ENCODE assay signal across 8 mouse cellular contexts in the genomic region with DNA sequence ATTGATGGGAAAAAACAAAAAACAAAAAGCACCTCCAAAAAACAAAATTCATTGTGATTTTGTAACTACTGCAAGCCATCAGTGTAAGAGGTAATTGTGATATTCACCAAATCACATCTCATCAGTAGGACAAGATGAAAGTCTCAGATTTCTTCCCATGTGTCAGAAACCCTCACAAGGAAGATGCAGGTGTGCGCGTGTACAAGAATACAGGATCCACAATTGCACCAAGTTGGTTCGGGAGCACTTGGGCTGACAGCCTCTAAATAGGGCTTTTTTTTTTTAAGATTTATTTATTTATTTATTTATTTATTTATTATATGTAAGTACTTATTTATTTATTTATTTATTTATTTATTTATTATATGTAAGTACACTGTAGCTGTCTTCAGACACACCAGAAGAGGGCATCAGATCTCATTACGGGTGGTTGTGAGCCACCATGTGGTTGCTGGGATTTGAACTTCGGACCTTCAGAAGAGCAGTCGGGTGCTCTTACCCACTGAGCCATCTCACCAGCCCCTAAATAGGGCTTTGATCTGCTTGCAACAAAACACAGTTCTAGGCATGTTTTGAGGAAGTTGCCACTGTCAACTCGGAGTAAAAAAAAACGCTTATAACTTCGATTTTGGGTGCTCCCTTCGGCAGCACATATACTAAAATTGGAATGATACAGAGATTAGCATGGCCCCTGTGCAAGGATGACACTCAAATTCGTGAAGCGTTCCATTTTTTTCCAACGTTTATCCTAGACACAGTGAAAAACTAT. TPM values are rescaled to one million over a fixed set of nuclear protein-coding genes. Genes with fewer than 3 reads are reported as not detected.
A peak's percentile ranks its signal among the peaks of the same experiment; 100 is the strongest.
DNase-seq lines count a peak whose midpoint lies in the region; ATAC-seq and TF ChIP-seq lines count a peak whose summit lies in the region.
"Not testable (repeated sequence)": the region's sequence is repeated elsewhere in the genome, so short reads cannot be mapped to it uniquely, and the experiment has no call there.

No protein-coding gene starts in this region.

- not testable (repeated sequence) for H3K27me3 ChIP-seq in forebrain, embryonic 15.5 days; hindbrain, embryonic 11.5 days (ENCODE audit: control insufficient read depth, insufficient read depth, low read length); kidney, embryonic 16.5 days (ENCODE audit: insufficient read depth, low read length); liver, embryonic 14.5 days (ENCODE audit: control insufficient read depth, insufficient read depth, low read length); midbrain, embryonic 12.5 days; spleen, adult 2 months (ENCODE audit: control insufficient read depth, insufficient read depth, low read length)

- H3K9me3 ChIP-seq in forebrain, embryonic 15.5 days; hindbrain, embryonic 11.5 days (ENCODE audit: control insufficient read depth, low read length); kidney, embryonic 16.5 days (ENCODE audit: low read length); liver, embryonic 14.5 days (ENCODE audit: control insufficient read depth, low read length); midbrain, embryonic 12.5 days: not testable (repeated sequence)

- not testable (repeated sequence) for TF ChIP-seq CTCF in cortical plate, adult 2 months (IDR thresholded peaks at IDR 0.05; ENCODE audit: extremely low read depth, insufficient read depth, low read length); liver, embryonic 14.5 days (IDR thresholded peaks at IDR 0.05; ENCODE audit: low read depth); spleen, adult 2 months (IDR thresholded peaks at IDR 0.05; ENCODE audit: extremely low read depth, insufficient read depth, insufficient read length, insufficient replicate concordance)

- WGBS in forebrain, embryonic 15.5 days, result 72% methylated on average over 13 of the region's 13 CpGs
- 69% methylated on average over 12 of the region's 13 CpGs for WGBS in hindbrain, embryonic 11.5 days
- 65% methylated on average over 12 of the region's 13 CpGs for WGBS in kidney, embryonic 16.5 days
- 36% methylated on average over 12 of the region's 13 CpGs for WGBS in liver, embryonic 14.5 days (ENCODE audit: insufficient replicate concordance)
- 73% methylated on average over 13 of the region's 13 CpGs for WGBS in midbrain, embryonic 12.5 days
- 31% methylated on average over 13 of the region's 13 CpGs for WGBS in spleen, adult 2 months

- H3K4me3 ChIP-seq in cortical plate, adult 2 months (ENCODE audit: insufficient read depth, low read length), result peak overlapping the region; percentile 85; the same call in 1 of the 2 replicates
- H3K4me3 ChIP-seq in forebrain, embryonic 15.5 days, result peak overlapping the region; percentile 99
- peak overlapping the region; percentile 92; the same call in 1 of the 2 replicates for H3K4me3 ChIP-seq in hindbrain, embryonic 11.5 days (ENCODE audit: low read depth, low read length)
- peak overlapping the region; percentile 98 for H3K4me3 ChIP-seq in kidney, embryonic 16.5 days (ENCODE audit: low read length)
- H3K4me3 ChIP-seq in liver, embryonic 14.5 days (ENCODE audit: insufficient read depth in 1 of 2, low read depth in 2 of 2, low read length in 2 of 2), result peak overlapping the region; percentile 50 to 99
- peak overlapping the region; percentile 93 for H3K4me3 ChIP-seq in midbrain, embryonic 12.5 days
- H3K4me3 ChIP-seq in spleen, adult 2 months (ENCODE audit: extremely low read depth, insufficient read depth, insufficient read length), result peak overlapping the region; percentile 26; the same call in 1 of the 2 replicates

- H3K27ac ChIP-seq in cortical plate, adult 2 months (ENCODE audit: insufficient read depth, low read length); forebrain, embryonic 15.5 days (replicated peaks); hindbrain, embryonic 11.5 days (ENCODE audit: low read depth, low read length); kidney, embryonic 16.5 days (ENCODE audit: low read length); midbrain, embryonic 12.5 days (replicated peaks); spleen, adult 2 months (ENCODE audit: insufficient read depth, low read length): not testable (repeated sequence)
- H3K27ac ChIP-seq in liver, embryonic 14.5 days, result peak overlapping the region; percentile 84; the same call in 1 of the 2 replicates

- not testable (repeated sequence) for TF ChIP-seq POLR2A in cortical plate, adult 2 months (IDR thresholded peaks at IDR 0.05; ENCODE audit: extremely low read depth, insufficient read depth, low read length); spleen, adult 2 months (IDR thresholded peaks at IDR 0.05; ENCODE audit: low read depth, low read length)

- not testable (repeated sequence) for H3K9ac ChIP-seq in forebrain, embryonic 15.5 days (replicated peaks); hindbrain, embryonic 11.5 days (ENCODE audit: low read depth, low read length); kidney, embryonic 16.5 days (replicated peaks; ENCODE audit: low read length)
- peak overlapping the region; percentile 97 for H3K9ac ChIP-seq in liver, embryonic 14.5 days (replicated peaks)
- H3K9ac ChIP-seq in midbrain, embryonic 12.5 days (replicated peaks), result peak overlapping the region; percentile 83; the same call in 1 of the 2 replicates

- not testable (repeated sequence) for TF ChIP-seq EP300 in liver, embryonic 14.5 days (IDR thresholded peaks at IDR 0.05; ENCODE audit: low read depth)

- H3K4me1 ChIP-seq in cortical plate, adult 2 months (ENCODE audit: control insufficient read depth, insufficient read depth, low read length); forebrain, embryonic 15.5 days; hindbrain, embryonic 11.5 days (replicated peaks; ENCODE audit: control insufficient read depth, insufficient read depth, low read length); kidney, embryonic 16.5 days (ENCODE audit: insufficient read depth, low read length); midbrain, embryonic 12.5 days; spleen, adult 2 months (ENCODE audit: control insufficient read depth, insufficient read depth, insufficient read length): not testable (repeated sequence)
- peaks cover 9 to 14% of the 10 kb centered on the region in 2 experiments for H3K4me1 ChIP-seq in liver, embryonic 14.5 days (replicated peaks; ENCODE audit: control insufficient read depth in 2 of 2, insufficient read depth in 2 of 2, low read length in 1 of 2)

- peak; percentile 10 for DNase-seq in CD4-positive helper T cell, adult 2 months (ENCODE audit: low read depth, low spot score)
- DNase-seq in hindbrain, embryonic 11.5 days (ENCODE audit: low spot score); liver, embryonic 14.5 days (ENCODE audit: low read depth in 3 of 3, low spot score in 3 of 3); spleen, adult 2 months (ENCODE audit: low read depth in 1 of 2, low spot score in 2 of 2): not testable (repeated sequence)

- not testable (repeated sequence) for ATAC-seq in forebrain, embryonic 15.5 days (replicated peaks); hindbrain, embryonic 11.5 days (ENCODE audit: low FRiP score); kidney, embryonic 16.5 days (ENCODE audit: low FRiP score, low TSS enrichment); liver, embryonic 14.5 days (ENCODE audit: insufficient read depth); midbrain, embryonic 12.5 days (ENCODE audit: low FRiP score, low read depth)

- H3K4me2 ChIP-seq in forebrain, embryonic 15.5 days (replicated peaks), result peak overlapping the region; percentile 52
- H3K4me2 ChIP-seq in hindbrain, embryonic 11.5 days (replicated peaks; ENCODE audit: low read depth, low read length), result peak overlapping the region; percentile 39; the same call in 1 of the 2 replicates
- H3K4me2 ChIP-seq in kidney, embryonic 16.5 days (replicated peaks; ENCODE audit: low read depth, low read length), result peak overlapping the region; percentile 52
- peak overlapping the region; percentile 78 for H3K4me2 ChIP-seq in liver, embryonic 14.5 days (ENCODE audit: low read depth)
- H3K4me2 ChIP-seq in midbrain, embryonic 12.5 days (replicated peaks), result peak overlapping the region; percentile 55

- H3K36me3 ChIP-seq in forebrain, embryonic 15.5 days, result peaks cover 37% of the 10 kb centered on the region
- H3K36me3 ChIP-seq in hindbrain, embryonic 11.5 days (ENCODE audit: control insufficient read depth, insufficient read depth, low read length), result not testable (repeated sequence)
- H3K36me3 ChIP-seq in kidney, embryonic 16.5 days (ENCODE audit: insufficient read depth, low read length), result peaks cover 20% of the 10 kb centered on the region
- peaks cover 24% of the 10 kb centered on the region for H3K36me3 ChIP-seq in liver, embryonic 14.5 days (replicated peaks; ENCODE audit: control insufficient read depth, insufficient read depth, low read depth)
- H3K36me3 ChIP-seq in midbrain, embryonic 12.5 days, result peaks cover 34% of the 10 kb centered on the region
- H3K36me3 ChIP-seq in spleen, adult 2 months (ENCODE audit: control insufficient read depth, insufficient read depth, low read length), result peaks cover 30% of the 10 kb centered on the region

RNA-seq across cellular contexts. Expression of gene Ccz1, which starts 1.1 kb away (rescaled TPM):
- polyA plus RNA-seq in cortical plate, adult 2 months (2012; rRNA removed), result 36.2 and 37.4 TPM in 2 replicates
- polyA plus RNA-seq in forebrain, embryonic 15.5 days (2015; fragmentation: Nextera tagmentation; extraction: Ambion mirVana), result 90.9 and 94.3 TPM in 2 replicates
- polyA plus RNA-seq in hindbrain, embryonic 11.5 days (2014; fragmentation: Nextera tagmentation; extraction: Ambion mirVana), result 118 and 121 TPM in 2 replicates
- polyA plus RNA-seq in kidney, embryonic 16.5 days (2015; fragmentation: Nextera tagmentation; extraction: Ambion mirVana), result 86.7 and 89.2 TPM in 2 replicates
- 12.8 and 21.9 TPM in 2 replicates for polyA plus RNA-seq in liver, embryonic 14.5 days (2012; rRNA removed)
- polyA plus RNA-seq in liver, embryonic 14.5 days (2014; fragmentation: Nextera tagmentation; extraction: Ambion mirVana), result 46.8 and 47.1 TPM in 2 replicates
- 111 TPM in 2 replicates for polyA plus RNA-seq in midbrain, embryonic 12.5 days (2016; fragmentation: Nextera tagmentation; extraction: Ambion mirVana)
- 5.9 and 6.1 TPM in 2 replicates for polyA plus RNA-seq in spleen, adult 2 months (2012; rRNA removed)

RNA-seq across cellular contexts. Expression of gene Ocm, which starts 12.9 kb away (rescaled TPM):
- 1.8 TPM in 2 replicates for polyA plus RNA-seq in cortical plate, adult 2 months (2012; rRNA removed)
- not detected in 2 replicates for polyA plus RNA-seq in forebrain, embryonic 15.5 days (2015; fragmentation: Nextera tagmentation; extraction: Ambion mirVana)
- 0.46 TPM in 1 of 2 replicates, not detected in the other for polyA plus RNA-seq in hindbrain, embryonic 11.5 days (2014; fragmentation: Nextera tagmentation; extraction: Ambion mirVana)
- 3.2 and 5.6 TPM in 2 replicates for polyA plus RNA-seq in kidney, embryonic 16.5 days (2015; fragmentation: Nextera tagmentation; extraction: Ambion mirVana)
- polyA plus RNA-seq in liver, embryonic 14.5 days (2012; rRNA removed), result not detected in 2 replicates
- not detected in 2 replicates for polyA plus RNA-seq in liver, embryonic 14.5 days (2014; fragmentation: Nextera tagmentation; extraction: Ambion mirVana)
- not detected in 2 replicates for polyA plus RNA-seq in midbrain, embryonic 12.5 days (2016; fragmentation: Nextera tagmentation; extraction: Ambion mirVana)
- polyA plus RNA-seq in spleen, adult 2 months (2012; rRNA removed), result not detected in 2 replicates

Comparison
In these comparisons a context has a peak if more than half of its experiments do, and no peak if none do; other contexts are left out.
1. H3K4me3 ChIP-seq: peak in every context shown above with its lines; median percentile 99 in forebrain, embryonic 15.5 days; 98 in kidney, embryonic 16.5 days; 93 in midbrain, embryonic 12.5 days; 92 in hindbrain, embryonic 11.5 days; 85 in cortical plate, adult 2 months; 74 in liver, embryonic 14.5 days; 26 in spleen, adult 2 months.